Mouse (Mus musculus) midbrain, embryonic 12.5 days (tissue): ENCODE data around the gene Dpp7. TPM values are rescaled to one million over a fixed set of nuclear protein-coding genes. Genes with fewer than 3 reads are reported as not detected.

ENCODE experiments used
- ATAC-seq: fragments of 200-750 bp; cut with Nextera tagmentation; 2 replicates; pipeline ENCODE4 v1.8.0; 2017; ENCODE audit warnings: low read depth, moderate TSS enrichment, moderate library complexity; ENCODE audit not compliant: low FRiP score
- H3K27ac ChIP-seq: fragments of 300-500 bp; sonication (generic); replicated peaks from 2 replicates; pipeline ENCODE4 v1.5.1; 2016; ENCODE audit warnings: mild to moderate bottlenecking
- H3K27me3 ChIP-seq: fragments of 300-500 bp; sonication (generic); 2 replicates; pipeline ENCODE4 v1.6.1; 2016; ENCODE audit warnings: mild to moderate bottlenecking
- H3K36me3 ChIP-seq: fragments of 300-500 bp; sonication (generic); 2 replicates; pipeline ENCODE4 v1.6.1; 2016
- H3K4me1 ChIP-seq: fragments of 300-500 bp; sonication (generic); 2 replicates; pipeline ENCODE4 v1.6.1; 2016
- H3K4me2 ChIP-seq: fragments of 300-500 bp; sonication (generic); replicated peaks from 2 replicates; pipeline ENCODE4 v1.6.1; 2016; ENCODE audit warnings: mild to moderate bottlenecking, moderate library complexity
- H3K4me3 ChIP-seq: fragments of 300-500 bp; sonication (generic); 2 replicates; pipeline ENCODE4 v1.5.1; 2016; ENCODE audit warnings: mild to moderate bottlenecking
- H3K9ac ChIP-seq: fragments of 300-500 bp; sonication (generic); replicated peaks from 2 replicates; pipeline ENCODE4 v1.6.1; 2016; ENCODE audit warnings: mild to moderate bottlenecking, moderate library complexity
- H3K9me3 ChIP-seq: fragments of 300-500 bp; sonication (generic); 2 replicates; pipeline ENCODE4 v1.6.1; 2016; ENCODE audit warnings: mild to moderate bottlenecking
- WGBS: fragments of 180-500 bp; shearing (Covaris S2); methylation state at CpG from one replicate; pipeline ENCODE4 v1.1.7; 2016; 5-methylcytosine and 5-hydroxymethylcytosine counted together
- polyA plus RNA-seq: library from polyadenylated mRNA; unstranded; fragments of >200 nt; fragmentation: Nextera tagmentation; extraction: Ambion mirVana; gene quantifications from 2 replicates; pipeline ENCODE4 v1.2.1, GENCODE M21; 2016

Dpp7 gene
- polyA plus RNA-seq, 1 experiment from 2014 or later: 20.5 TPM

- 69% methylated on average over 3 of the region's 3 CpGs for WGBS
- Histone ChIP-seq H3K4me1 (peaks cover 13% of the 10 kb centered on the region), H3K9ac (no peak overlapping the region), H3K27me3 (peaks cover 48% of the 10 kb centered on the region), H3K4me3 (no peak overlapping the region), H3K36me3 (no peaks in the 10 kb centered on the region), H3K4me2 (no peak overlapping the region), H3K9me3 (no peaks in the 10 kb centered on the region), H3K27ac (no peak overlapping the region)
- no peak for ATAC-seq
Measured at GRCm38 (mm10) chr2:25303452-25303851, 52.7 kb downstream of the Dpp7 start.

Other genes starting within 250 kb of the Dpp7 start
- gene Nrarp, start 175.6 kb downstream of the Dpp7 start, polyA plus RNA-seq: 91.2 and 92.1 TPM in 2 replicates
- gene Tor4a, start 159.5 kb downstream of the Dpp7 start, polyA plus RNA-seq: 1.4 and 1.6 TPM in 2 replicates
- 118 and 123 TPM in 2 replicates for gene Nelfb, start 144.9 kb downstream of the Dpp7 start, polyA plus RNA-seq
- not detected in 2 replicates for gene Stpg3, start 141.7 kb downstream of the Dpp7 start, polyA plus RNA-seq
- 0.21 and 1.6 TPM in 2 replicates for gene Fam166a, start 137.6 kb downstream of the Dpp7 start, polyA plus RNA-seq
- gene Tubb4b, start 131.7 kb downstream of the Dpp7 start, polyA plus RNA-seq: 460 and 476 TPM in 2 replicates
- not detected in 2 replicates for gene Slc34a3, start 122.0 kb downstream of the Dpp7 start, polyA plus RNA-seq
- not detected in 2 replicates for gene Rnf224, start 119.6 kb downstream of the Dpp7 start, polyA plus RNA-seq
- gene Rnf208, start 114.1 kb downstream of the Dpp7 start, polyA plus RNA-seq: 31.9 and 35.3 TPM in 2 replicates
- gene Cysrt1, start 113.9 kb downstream of the Dpp7 start, polyA plus RNA-seq: not detected in 2 replicates
- gene AL732309.1, start 109.5 kb downstream of the Dpp7 start, polyA plus RNA-seq: 5.1 and 5.2 TPM in 2 replicates
- 20.6 and 23.6 TPM in 2 replicates for gene Tmem203, start 100.9 kb downstream of the Dpp7 start, polyA plus RNA-seq
- 10.1 and 10.2 TPM in 2 replicates for gene Tprn, start 93.7 kb downstream of the Dpp7 start, polyA plus RNA-seq
- gene Ssna1, start 83.9 kb downstream of the Dpp7 start, polyA plus RNA-seq: 210 and 216 TPM in 2 replicates
- 143 and 144 TPM in 2 replicates for gene Anapc2, start 83.9 kb downstream of the Dpp7 start, polyA plus RNA-seq
- gene Tmem210, start 68.2 kb downstream of the Dpp7 start, polyA plus RNA-seq: not detected in 2 replicates
- not detected in 2 replicates for gene Lrrc26, start 66.4 kb downstream of the Dpp7 start, polyA plus RNA-seq
- gene Grin1, start 37.2 kb downstream of the Dpp7 start, polyA plus RNA-seq: 6.1 and 8.2 TPM in 2 replicates
- gene Man1b1, start 24.0 kb downstream of the Dpp7 start, polyA plus RNA-seq: 72.2 and 72.9 TPM in 2 replicates
- gene Uap1l1, start 9.3 kb upstream of the Dpp7 start, polyA plus RNA-seq: 2.9 and 7.4 TPM in 2 replicates
- gene Sapcd2, start 16.0 kb upstream of the Dpp7 start, polyA plus RNA-seq: 52.1 and 52.3 TPM in 2 replicates
- 0.20 TPM in 2 replicates for gene Entpd2, start 39.5 kb upstream of the Dpp7 start, polyA plus RNA-seq
- 216 and 221 TPM in 2 replicates for gene Npdc1, start 43.0 kb upstream of the Dpp7 start, polyA plus RNA-seq
- 0.09 TPM in 1 of 2 replicates, not detected in the other for gene Fut7, start 66.9 kb upstream of the Dpp7 start, polyA plus RNA-seq
- 9.4 and 10.3 TPM in 2 replicates for gene Abca2, start 72.3 kb upstream of the Dpp7 start, polyA plus RNA-seq
- gene Clic3, start 100.5 kb upstream of the Dpp7 start, polyA plus RNA-seq: 2.5 and 2.9 TPM in 2 replicates
- 42.9 and 48.6 TPM in 2 replicates for gene Paxx, start 104.7 kb upstream of the Dpp7 start, polyA plus RNA-seq
- 1.5 and 1.8 TPM in 2 replicates for gene Ptgds, start 113.7 kb upstream of the Dpp7 start, polyA plus RNA-seq
- not detected in 2 replicates for gene Lcn12, start 137.6 kb upstream of the Dpp7 start, polyA plus RNA-seq
- gene Fbxw5, start 144.4 kb upstream of the Dpp7 start, polyA plus RNA-seq: 104 and 112 TPM in 2 replicates
- 5.1 and 5.3 TPM in 2 replicates for gene C8g, start 145.4 kb upstream of the Dpp7 start, polyA plus RNA-seq
- 32.3 and 32.4 TPM in 2 replicates for gene Traf2, start 190.6 kb upstream of the Dpp7 start, polyA plus RNA-seq
- 362 and 366 TPM in 2 replicates for gene Edf1, start 201.5 kb upstream of the Dpp7 start, polyA plus RNA-seq
- gene Mamdc4, start 218.5 kb upstream of the Dpp7 start, polyA plus RNA-seq: 5.1 and 7.2 TPM in 2 replicates
- gene Phpt1, start 218.9 kb upstream of the Dpp7 start, polyA plus RNA-seq: 166 and 173 TPM in 2 replicates
- gene Ajm1, start 225.4 kb upstream of the Dpp7 start, polyA plus RNA-seq: 1.8 and 1.9 TPM in 2 replicates